Mouse (Mus musculus): ENCODE measurements around the gene Anks3.

The Anks3 gene

DNA sequence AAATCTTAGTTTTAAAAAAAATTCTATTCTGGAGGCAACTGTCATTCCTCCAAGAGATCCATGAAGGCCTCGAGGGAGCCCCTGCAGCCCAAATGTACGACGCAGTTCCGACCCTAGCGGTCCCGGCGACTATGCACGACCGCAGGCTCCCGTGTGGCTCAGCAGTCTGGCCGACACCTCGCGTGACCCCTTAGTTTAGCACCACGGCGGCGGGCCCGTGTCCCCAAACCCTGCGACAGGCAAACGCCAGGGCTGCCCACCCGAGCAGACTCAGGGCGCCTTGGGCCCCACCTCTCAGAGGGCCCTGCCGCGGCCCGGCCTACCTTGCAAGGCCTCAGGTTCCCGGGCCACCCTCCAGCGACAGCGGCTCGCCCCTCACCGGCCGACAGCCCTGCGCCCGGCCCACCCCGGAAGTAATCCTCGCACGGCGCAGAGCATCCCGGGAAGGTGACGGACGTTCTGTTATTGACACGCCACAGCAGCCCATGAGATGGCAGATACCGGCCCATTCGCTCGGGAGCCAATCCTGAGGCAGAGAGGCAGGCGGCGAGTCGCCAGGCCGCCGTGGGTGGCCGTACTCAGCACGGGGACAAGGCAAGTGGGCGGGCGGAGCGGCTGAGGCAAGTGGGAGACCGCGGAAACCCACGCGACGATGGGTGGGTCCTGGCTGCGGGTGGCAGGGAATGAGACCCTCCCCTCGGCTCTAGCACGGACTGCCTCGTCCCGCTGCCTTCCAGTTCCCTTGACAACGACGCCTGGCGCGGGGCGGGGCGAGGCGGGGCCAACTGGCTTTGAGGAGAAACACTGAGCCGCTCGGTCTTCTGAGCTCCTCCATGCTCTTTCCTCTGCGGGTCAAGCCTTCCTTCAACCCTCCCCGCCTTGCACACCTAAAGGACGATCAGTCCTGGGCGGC is at the start of gene Anks3:
Gene Anks3 (minus strand): TSS at position 409 of the 913 bp plus-strand sequence.
- DNase-seq: peak; percentile 96

DNA sequence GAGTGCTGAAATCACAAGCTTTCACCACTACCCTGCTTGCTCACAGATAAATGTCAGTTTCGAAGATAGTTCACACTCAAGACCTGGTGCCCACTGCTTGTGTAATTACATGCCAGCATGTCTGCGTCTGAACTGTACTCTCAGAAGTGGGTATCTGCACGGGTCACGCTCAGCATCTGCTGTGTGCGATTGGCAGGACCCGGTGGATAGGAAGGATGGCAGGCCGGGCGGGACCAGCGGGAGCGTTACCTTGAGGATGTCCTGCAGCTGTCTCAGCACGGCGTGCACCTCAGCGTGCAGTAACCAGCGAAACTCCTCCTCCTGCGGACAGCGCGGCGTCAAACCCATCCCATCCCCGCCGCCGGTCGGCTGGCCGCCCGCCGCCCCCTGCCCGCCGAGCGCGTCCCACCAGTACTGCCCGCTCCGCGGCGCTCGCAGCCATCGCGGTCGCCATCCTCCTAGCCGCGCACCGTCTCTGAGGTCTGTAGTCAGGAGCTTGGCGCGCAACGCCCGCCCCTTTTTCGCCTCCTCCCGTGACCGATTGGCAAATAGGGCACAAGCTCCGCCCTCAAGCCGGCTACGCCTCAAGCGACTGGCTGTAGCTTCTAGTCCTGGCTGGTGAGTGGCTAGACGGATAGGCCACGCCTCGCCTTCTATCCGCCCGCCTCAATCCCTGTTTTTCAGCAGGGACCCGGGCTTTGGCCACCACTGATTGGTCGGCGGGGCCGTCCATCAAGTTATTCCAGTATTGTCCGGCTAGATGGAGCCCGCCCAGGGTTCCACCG is 49.2 kb upstream of the Anks3 start, which contains the start of gene Rogdi:
Gene Rogdi (minus strand): TSS at position 500 of the 785 bp plus-strand sequence.
- DNase-seq: peak; percentile 93 to 94

DNA sequence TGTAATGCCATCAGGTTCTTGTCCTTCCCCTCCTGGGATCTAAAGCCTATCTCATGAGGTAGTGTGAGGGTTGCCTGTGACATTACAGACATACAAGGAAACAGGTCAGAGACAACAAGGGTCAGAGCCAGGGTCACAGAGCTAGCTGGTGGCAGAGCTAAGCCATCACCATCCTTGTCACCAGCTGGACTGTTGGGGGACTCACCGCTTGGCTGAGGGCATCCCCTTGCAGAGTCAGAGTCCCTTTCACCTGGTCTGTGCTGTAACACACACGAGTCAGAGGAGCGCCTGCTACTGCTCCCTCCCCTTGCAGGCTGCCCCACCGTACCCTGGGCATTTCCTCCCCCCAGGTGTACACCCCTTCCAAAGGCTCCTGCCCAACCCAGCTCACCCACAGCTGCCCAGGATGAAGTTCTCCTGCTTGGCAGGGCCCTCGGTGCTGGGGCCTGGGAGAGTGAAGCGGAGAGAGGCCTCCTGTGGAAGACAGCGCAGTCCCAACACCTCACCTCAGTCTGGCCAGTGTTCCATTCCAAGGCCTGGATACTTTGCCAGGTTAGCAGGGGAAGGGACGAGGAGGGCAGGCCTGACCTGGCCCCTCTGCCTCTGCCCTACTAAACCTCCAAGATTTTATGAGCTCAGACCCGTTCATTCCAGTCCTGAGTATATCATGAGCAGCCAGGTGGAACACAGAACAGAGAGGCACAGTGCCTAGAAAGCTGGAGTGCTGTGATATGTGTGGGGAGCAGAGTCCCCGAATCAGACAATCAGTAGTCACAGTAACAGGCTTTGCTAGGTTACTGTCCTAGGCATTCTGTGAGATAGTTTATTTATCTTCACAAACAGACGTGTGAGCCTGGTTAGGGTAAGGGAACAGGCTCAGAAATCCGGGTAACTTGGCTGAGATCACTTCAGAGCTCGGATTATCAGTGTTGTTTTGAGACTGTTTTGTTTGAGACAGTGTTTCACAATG is 48.3 kb upstream of the Anks3 start:
- peak; percentile 16 to 17 for DNase-seq

DNA sequence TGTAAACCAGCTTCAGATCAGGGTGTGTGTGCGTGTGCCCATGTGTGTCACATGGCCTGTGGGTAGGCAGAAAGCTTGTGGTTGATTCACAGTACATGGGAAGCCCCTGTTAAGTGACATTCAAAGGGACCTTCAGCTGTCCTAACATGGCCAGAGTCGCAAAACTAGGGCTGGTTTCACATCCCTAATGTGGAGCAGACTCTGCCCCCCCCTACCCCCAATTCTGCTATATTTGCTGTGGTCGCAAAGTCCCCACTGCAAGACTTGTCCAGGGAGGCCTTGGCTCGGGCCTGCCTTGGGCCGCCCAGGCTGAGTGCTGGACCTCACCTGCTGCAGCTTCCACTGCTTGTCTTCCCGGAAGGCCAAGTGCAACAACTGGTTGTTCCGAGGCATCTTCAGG is 47.3 kb upstream of the Anks3 start:
- DNase-seq: peak; percentile 73 to 74

DNA sequence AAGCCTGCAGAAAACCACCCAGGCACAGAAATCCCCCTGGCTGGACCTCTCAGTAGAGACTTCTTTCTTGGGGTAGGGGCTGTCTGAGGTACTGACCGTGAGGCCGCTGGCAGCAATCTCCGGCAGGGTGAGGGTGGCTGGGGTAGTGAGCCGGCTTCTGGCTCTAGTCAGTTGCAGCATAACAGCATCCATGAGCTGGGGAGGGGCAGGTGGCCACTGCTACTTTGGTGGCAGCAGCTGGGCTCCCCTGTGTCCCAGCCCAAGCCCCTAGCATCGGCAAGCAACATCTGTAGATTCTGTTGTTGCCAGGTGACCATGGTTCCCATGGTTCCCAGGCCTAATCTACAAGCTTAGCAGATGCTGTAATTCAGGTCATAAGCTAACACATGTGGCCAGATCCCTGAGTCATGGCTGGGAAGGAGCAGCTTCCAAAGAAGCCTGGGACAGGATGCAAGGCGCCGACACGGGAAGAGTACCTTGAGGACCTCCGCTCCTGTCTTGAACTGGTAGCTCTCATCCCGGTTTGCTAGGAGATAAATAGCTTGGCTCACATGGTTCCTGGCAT is 46.4 kb upstream of the Anks3 start:
- no peak for DNase-seq

DNA sequence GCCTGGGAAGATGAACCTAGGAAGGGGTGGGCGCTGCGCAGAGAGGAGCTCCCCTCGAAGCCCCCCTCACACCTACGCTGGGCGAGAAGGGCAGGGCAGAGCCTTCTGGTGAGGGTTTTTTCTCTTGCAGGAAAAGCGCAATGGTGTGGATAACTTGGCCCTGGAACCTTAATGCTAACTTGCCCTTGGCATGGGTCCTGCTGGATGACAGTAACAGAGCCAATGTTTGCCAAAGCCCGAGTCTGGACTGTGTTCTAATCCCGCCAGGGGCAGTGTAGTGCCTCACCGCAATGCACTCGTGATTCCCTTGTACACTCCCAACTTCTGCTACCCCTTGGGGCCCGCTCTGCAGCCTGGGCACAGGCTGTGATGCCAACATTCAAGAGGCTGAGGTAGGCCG is 44.1 kb upstream of the Anks3 start:
- no peak for DNase-seq

DNA sequence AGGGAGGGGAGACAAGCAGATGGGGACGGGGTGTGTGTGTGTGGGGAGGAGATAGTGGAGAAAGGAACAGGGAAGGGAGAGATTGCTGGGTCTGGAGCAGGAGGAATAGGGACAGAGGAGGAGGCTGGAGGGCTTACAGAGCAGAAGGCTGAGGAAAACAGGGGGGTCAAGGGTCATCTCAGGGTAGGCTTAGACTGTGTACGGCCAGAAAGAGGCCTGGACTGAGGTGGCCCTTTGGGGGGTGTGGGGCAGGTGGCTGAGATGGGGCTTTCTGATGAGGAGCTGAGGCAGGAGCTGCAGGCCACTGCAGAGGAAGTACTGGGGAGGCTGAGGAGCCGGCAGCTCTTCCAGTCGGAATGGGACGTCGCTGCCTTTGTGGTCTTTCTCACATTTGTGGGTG is 43.5 kb upstream of the Anks3 start:
- no peak for DNase-seq

DNA sequence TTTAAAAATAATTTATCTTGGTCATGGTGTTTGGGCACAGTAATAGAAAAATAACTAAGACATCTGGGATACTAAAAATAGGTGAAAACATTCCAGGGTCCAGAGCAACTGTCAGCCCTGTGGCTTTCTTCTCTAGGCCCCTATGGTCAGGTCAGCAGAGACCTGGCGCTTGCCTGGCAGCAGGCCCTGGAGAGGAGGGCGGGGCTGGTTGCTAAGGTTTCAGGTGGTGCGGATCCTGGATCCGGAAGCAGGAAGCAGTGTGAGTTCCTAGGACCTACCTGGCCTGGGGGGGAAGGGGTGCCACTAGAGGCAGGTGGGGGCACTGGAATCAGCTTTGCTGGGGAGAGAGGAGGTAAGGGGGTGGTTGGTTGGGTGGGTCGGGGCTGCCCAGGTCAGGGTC is 43.1 kb upstream of the Anks3 start, which contains the start of gene Smim22:
Gene Smim22 (plus strand): TSS at position 222 of the 400 bp plus-strand sequence.
- DNase-seq: no peak

DNA sequence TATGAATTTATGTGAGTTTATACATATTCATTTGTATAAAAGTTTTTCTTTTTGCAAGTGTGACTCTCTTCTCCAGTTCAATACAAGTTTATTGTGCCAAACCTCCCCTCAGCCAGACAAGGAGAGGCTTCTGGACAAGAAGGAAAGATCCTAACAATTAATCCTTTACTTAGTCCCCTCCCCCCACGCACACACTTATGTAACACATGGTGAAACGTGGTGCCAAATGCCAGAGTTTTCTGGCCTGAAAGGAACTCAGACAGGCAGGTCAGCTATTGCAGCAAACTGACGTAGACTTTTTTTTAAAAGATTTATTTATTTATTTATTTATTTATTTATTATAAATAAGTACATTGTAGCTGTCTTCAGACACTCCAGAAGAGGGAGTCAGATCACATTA is 36.6 kb upstream of the Anks3 start:
- DNase-seq: no peak

DNA sequence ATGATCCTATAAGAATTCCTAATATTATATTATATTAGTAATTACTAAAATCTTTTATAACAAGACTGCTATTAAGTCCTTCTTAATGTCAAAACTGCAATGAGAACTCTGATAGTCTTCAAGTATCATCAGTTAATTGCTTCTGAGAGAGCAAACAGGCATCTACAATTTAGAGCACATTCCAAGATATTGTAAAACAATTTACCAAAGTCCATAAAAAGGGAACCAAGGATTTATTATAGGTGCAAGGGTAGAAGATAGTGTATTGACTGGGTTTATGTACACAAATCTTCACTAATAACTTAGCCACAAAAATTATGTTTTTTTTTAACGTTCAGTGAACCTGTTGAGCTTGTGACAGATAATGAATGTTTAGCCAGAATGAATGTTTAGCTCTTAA is 35.0 kb upstream of the Anks3 start:
- no peak for DNase-seq

DNA sequence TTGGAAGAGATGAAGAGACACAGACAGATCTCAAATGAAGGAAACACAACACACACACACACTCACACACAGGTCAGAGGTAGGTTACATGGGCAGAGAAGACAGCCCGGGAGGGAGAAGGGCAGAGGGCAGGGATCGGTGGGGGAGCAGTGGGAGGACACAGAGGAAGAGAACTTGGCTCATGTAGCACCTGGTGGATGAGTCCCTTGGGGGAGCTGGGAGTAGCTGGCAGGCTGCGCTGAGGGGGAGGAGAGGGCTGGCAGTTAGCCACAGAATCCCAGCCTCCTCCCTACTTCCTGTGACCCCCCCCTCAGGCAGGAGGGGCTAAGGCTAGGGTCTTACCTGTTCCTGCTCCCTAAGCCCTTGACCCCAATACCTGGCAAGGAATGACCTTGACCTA is 33.5 kb upstream of the Anks3 start, which contains the start of gene Sept12:
Gene Sept12 (minus strand): TSS at position 300 of the 400 bp plus-strand sequence.
- DNase-seq: no peak

DNA sequence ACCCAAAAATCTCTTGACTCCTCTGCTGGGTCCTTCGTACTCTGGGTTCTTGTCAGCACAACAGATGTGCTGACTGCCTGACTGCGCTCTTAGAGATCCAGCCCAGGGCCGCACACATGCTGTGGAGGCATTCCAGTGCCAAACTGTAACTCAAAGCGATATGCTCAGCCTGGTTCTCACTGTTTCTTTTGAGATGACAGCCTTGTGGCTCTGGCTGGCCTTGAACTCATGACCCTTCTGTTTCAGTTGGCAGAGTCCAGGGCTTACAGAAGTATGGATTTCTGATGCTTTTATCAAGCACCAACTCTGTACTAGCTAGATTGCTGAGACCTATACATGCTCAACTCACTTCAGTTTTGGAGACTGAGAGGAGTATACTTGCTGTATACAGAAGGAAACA is 29.3 kb upstream of the Anks3 start:
- no peak for DNase-seq

DNA sequence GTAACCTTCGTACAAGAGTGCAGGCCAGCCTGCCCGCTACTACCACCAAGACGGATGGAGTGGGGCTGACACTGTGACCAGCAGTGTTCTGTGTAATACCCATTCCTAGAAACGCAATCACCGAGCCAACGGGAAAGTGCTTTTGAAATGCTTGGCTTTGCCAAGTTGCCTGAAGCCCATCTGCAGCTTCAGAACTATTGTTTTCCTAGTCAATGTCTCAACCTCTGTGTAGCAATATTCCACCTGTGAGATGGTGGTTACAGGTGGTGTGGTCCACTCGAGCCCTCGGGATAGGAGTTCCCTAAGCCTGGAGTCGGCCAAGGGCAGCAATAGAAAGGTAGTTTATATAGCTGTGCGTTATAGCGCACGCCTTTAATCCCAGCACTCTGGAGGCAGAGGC is 20.7 kb upstream of the Anks3 start:
- DNase-seq: no peak

DNA sequence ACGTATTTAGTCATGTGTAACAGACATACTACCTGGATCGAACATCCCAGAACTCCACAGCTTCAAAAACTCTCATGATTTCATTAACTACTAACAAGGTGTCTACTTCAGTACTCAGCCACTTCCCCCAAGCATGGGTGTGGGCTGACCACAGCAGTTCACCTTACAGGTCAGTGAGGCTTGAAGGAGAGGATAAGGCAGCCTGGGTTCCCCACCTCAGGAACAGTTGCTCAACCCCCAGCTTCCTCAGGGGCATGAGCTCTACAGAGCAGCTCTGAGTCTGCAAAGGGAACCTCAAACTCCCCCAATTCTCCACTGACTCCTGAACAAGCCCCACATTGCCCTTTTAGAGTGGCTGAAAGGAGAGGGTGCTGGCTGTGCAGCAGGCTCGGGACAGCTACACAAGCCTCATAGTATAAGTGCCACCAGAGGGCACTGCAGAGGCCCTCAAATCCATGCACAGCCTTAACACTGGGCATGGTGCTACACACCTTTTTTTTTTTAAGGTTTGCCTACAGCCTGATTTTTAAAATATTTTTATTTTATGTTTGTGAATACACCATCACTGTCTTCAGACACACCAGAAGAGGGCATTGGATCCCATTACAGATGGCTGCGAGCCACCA is 15.9 kb upstream of the Anks3 start:
- DNase-seq: peak; percentile 54 to 56

DNA sequence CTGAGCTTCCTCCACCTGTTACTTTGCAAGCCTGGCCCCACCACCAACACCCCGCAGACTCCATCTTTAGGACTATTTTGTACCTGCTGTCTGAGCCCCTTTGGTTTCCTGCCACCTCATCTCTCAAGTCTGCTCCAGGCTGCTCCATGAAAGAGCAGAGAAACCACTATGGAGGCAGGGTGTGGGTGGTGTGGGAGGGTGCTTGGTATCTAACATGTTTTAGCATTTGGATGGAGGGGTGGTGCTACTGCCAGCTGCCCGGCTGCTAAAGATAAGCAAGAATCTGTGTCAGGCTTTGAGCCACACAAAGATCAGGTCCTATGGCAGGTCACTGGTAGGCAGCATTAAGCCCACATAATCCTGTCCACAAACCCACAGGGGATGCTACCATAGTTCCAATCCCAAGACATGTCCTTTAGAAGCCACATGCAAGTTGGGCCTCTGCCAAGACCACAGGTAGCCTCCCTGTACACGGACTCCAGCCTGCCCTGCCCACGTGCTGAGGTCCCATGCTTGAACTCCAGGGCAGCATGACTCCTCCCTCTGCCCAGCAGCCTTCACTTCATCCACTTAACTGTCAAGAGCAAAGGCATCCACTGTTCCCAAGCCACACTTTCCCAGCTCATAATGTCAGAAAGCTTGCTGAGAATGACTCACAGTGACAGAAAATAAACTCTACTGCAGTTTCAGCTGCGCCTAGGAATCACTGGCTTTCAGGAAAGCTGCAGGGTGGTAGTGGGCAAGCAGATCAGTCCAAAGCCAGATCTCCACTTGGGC is 14.5 kb upstream of the Anks3 start:
- DNase-seq: no peak

DNA sequence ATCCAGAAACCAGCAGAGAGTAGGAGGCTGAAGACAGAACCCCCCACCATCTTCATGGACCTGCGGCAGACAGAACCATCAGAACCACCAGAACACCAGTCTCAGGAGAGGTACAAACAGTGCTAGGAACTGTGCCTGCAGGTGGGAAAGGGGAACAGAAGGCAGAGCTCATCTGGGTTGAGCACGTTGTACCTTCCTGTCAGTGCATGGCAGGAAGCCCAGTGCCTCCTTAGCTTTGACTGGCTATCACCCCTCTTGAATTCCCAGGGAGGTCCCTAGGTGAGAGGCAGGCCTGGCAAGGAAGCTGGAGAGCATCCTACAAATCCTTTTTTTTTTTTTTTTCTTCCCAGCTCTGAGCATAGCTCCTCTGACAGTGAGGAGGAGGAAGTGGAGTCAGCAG is 12.2 kb upstream of the Anks3 start:
- no peak for DNase-seq

DNA sequence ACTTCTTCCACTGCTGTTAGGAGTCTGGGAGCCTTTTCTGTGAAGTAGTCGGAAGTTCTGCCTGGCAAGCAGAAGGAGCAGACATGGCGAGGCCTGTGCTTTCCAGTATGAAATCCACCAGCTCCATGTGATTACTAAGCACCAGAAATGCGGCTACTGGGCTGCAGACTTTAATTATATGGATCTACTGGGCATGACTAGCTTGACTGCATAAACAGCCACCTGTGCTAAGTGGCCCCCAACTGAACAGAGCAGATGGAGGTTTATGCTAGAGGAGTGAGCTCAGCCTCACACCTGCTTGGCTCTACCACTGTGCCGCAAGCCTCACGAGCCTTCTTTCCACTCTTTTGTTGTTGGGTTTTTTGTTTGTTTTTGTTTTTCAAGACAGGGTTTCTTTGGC is 10.5 kb upstream of the Anks3 start:
- DNase-seq: no peak

DNA sequence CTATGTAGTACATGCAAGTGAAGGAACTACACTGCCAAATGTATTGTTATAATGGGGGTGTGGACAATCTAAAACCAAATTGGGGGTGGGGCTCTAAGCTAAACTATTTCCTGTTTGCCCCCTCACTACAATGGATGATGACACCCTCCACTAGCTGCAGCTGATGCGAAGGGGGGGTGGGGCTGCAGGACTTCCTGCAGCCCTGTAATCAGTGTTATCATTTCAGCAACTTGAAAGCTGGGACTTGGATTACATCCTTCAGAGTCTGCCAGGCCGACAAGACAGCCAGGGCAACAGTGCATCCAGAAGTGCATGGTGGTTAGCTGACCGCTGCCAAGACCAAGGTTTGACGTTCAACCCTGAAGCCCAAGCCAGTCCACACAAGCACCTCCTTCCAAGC is 7.6 kb upstream of the Anks3 start:
- peak; percentile 26 for DNase-seq

DNA sequence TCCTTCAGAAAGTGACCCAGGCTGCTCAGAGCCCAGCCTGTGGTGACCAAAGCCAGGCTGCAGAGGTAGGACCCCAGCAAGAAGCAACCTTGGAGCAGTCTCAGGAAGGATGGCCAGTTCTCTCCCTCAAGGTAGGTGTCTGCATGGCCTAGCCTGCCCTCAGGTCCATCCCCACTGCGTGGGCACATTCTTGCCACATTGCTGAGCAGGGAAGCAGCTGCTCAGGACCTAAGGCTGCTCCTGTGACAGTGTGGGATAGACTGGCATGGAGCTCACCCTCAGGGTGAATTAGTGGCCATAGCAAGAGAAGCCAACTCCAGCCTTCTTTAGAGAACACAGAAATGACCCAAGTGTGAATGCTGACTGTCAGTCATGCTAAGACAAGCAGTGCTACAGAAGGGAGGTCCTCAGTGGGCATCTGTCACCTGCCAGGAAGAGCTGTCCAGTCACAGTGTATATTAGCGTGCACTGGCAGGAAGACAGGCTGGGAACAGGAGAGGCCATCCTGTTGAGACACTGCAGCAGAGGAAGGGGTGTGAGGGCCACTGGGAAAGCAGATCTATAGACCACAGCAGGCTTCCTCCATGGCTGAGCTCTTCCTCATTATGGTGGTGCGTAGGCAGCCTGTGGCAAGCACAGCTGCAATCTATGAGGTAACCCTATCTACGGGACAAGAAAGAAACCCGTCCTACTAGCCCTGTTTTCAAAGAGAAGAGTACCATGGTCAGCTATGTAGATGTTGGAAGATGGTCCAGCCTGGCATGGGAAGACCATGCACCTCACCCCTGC is 5.2 kb upstream of the Anks3 start:
- peak; percentile 34 to 36 for DNase-seq

DNA sequence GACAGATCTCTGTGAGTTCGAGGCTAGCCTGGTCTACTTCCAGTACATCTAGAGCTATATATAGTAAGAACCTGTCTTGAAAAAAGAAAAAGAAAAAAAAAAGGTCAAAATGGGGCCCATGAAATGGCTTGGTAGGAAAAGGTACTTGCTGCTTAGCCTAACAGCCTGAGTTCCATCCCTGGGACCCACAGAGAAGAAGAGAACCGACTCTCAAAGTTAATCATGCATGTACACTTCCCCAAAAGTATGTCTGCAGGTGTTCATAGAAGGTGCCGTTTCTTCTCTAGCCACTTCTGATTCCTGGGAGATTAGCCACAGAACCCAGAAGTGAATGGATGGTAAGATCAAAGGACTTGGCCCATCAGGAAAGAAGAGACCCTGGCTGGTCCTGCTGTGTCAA is 4.4 kb upstream of the Anks3 start:
- peak; percentile 19 to 31 for DNase-seq

Measured in B cell, adult 2 months (primary cell).